Mouse (Mus musculus) left cerebral cortex, adult 11 months (tissue): ENCODE data around the gene Hmbs.

Source experiments
- DNase-seq: peaks from one replicate; pipeline ENCODE4 v3.0.0; 2022; ENCODE audit warnings: low spot score

The Hmbs gene

DNA sequence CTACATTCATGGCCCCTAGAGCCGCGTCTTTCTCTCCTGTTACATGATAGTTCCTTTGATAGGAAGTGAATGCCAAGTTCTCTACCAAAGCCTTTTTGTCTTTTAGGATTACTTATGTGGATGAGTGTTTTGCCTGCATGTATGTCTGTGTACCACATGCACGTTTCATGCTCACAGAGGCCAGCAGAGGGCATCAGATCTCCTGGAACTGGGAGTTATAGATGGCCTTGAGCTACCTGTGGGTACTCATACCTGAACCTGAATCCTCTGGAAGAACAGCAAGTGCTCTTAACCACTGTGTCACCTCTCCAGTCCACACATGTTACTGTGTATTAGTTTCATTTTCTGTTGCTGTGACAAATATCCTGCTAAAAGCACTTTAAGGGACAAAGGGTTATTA is 51.5 kb downstream of the Hmbs start:
- no peak for DNase-seq

DNA sequence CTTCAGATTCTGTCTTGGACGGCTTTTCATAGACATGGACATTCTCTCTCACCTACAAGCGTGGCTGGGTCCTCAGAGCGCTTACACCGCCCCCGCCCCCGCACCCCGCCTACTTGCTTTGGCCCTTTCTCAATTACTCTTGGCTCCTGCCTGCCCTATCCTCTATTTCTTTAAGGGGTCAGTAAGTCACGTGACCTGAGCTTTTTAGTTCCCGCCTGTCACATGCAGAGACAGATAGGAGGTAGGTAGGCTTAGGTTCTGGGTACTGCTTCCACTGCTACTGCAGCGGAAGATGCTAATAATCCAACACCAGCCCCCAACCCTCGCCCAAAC is 55.1 kb downstream of the Hmbs start:
- DNase-seq = no peak

DNA sequence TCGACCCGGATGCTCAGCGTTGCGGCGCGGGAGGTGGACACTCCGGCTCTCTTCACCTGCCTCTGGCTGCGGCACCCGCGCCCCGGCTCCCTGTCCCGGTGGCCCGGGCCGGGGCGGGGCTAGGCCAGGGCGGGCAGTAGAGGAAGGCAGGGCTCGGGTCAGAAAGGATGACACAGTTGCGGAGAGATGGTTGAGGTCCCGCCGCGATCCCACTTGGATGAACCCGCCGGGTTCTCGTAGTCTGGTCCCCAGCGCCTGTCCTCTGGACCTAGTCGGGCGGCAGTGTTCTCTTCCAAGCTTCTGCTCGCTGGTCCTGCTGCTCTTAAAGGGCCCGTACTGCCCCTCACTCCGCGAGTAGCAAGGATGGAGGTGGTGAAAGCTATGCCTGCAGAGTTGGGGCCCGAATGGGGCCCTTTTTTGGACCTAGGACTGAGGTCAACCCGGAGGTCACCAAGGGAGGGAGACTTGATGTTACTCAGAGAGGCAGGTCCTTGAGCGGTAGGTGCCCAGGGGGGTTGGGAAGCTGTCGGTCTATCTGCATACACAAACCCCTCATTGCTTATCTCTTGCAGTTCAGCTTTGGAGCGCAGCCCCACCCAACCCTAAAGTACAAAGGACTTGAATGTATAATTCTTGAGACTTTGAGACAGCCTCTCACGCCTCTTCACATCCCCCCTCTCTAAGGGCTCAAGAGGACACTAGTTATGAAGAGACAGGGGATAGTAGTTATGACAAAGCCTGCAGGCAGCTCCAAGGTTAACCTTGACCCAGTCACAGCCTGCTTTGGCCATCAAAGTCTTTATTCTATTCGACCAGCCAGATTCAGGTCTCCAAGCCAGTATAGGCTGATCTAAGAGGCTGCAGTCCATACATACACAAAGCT is 55.7 kb downstream of the Hmbs start, which contains the start of gene Abcg4:
Abcg4 (minus strand) TSS at position 540 of the 883 bp plus-strand sequence.
- DNase-seq = no peak

DNA sequence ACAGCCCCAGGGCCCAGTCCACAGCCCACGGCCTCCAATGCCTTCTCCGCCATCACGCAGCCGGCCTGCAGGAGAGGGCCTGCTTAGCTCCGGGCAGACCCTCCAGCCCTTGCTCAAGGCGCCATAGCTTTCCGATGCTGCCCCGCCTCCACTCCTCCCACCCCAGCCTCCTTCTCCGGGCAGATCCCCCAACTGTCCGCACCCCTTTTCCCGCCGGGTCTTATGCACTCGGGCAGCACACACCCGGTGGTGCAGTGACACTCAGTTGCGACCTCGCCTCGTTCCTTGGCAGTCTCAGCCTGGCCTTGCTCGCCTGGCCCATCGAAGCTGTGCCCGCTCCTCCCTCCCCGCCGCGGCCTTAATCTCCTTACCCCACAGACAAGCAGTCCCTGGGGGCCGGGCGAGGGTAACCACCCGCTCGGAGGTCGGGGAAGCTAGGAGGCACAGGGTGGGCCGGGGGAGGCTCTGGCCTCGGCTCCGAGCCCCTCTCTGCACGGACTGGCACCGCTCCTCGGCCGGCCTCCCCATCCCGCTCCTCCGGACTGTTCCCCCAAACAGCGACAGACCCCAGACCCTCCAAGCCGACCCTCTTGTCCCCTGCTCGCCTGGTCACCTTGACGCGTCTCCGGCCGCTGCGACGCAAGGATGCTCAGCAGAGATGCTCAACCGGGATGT is 56.5 kb downstream of the Hmbs start:
- DNase-seq = no peak

DNA sequence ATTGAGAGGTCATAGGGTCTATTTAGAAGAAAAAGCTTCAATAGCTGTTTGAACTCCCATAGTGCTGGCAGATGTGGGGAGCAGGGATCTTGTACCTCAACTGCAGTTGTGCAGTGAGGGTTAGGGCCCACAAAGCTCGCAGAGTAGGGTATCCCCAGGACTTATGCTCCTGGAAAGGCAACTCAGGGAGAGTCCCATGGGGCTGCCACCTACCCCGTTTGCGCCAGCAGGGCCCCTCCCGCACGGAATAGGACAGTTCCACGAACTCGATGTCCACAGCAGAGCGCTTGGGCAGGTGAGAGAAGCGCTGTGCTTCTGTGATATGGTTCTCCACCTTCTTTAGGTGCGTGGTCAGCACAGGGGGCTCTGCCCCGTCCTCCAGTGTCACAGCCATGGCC is 57.0 kb downstream of the Hmbs start:
- DNase-seq = no peak
